Mouse (Mus musculus) layer of hippocampus, postnatal 25 days (tissue): ENCODE results near the gene Foxa2. TPM values are rescaled to one million over a fixed set of nuclear protein-coding genes. Genes with fewer than 3 reads are reported as not detected.

Source experiments
- DNase-seq, 2 experiments: peaks; one replicate each; pipeline ENCODE4 v3.0.0; 2022; ENCODE audit warnings: mixed read lengths in 2 of 2, low spot score in 1 of 2; ENCODE audit errors: extremely low spot score in 1 of 2
- microRNA-seq, 2 experiments: library from miRNA; unstranded; fragments of <30 nt; microRNA quantifications; one replicate each; pipeline ENCODE4 v1.2.0; 2021
- total RNA-seq, 2 experiments: library from RNA; stranded (reverse); gene quantifications; 2 replicates each; pipeline ENCODE4 v1.2.3; 2021

Foxa2 gene
- total RNA-seq, 2 experiments from 2014 or later, result not detected

GRCm38 (mm10) chr2:148004554-148005521 lies 41.9 kb downstream of the Foxa2 start:
- no peak for DNase-seq

GRCm38 (mm10) chr2:148003511-148003910 lies 43.3 kb downstream of the Foxa2 start:
- no peak for DNase-seq

GRCm38 (mm10) chr2:147998206-147998966 lies 48.4 kb downstream of the Foxa2 start:
- no peak for DNase-seq

GRCm38 (mm10) chr2:147996781-147997180 lies 50.0 kb downstream of the Foxa2 start:
- no peak for DNase-seq

- no peak for DNase-seq
These were observed 52.9 kb downstream of the Foxa2 start for GRCm38 (mm10) chr2:147993821-147994220.

- DNase-seq, result no peak
These were observed 53.7 kb downstream of the Foxa2 start for GRCm38 (mm10) chr2:147992935-147993679.

Small RNAs within 50 kb of the gene (microRNA-seq; reads per million reads assigned to microRNA genes)
- gene Gm27420, result 0 reads per million in 2 experiments
